Mouse (Mus musculus) layer of hippocampus, adult 2 months (tissue): Measurements from ENCODE around the gene Prrc2c. TPM values are rescaled to one million over a fixed set of nuclear protein-coding genes. Genes with fewer than 3 reads are reported as not detected.

Experiments
- DNase-seq, 2 experiments: peaks; one replicate each; pipeline ENCODE4 v3.0.0; 2022; ENCODE audit warnings: low spot score in 2 of 2
- H3K27ac ChIP-seq: fragments of 200-600 bp; 2 replicates; pipeline ENCODE4 v1.8.1; 2022
- H3K4me3 ChIP-seq: fragments of 200-600 bp; 2 replicates; pipeline ENCODE4 v1.8.1; 2022; ENCODE audit warnings: mild to moderate bottlenecking
- CTCF ChIP-seq: fragments of 200-600 bp; conservative IDR thresholded peaks from 2 replicates; pipeline ENCODE4 v1.8.1; 2022; ENCODE audit warnings: antibody characterized with exemption, mild to moderate bottlenecking, moderate library complexity
- total RNA-seq, 2 experiments: library from RNA; stranded (reverse); gene quantifications; 2 replicates each; pipeline ENCODE4 v1.2.3; 2021

The Prrc2c gene
- total RNA-seq, 2 experiments from 2014 or later, result 177 to 199 TPM

GRCm38 (mm10) chr1:162735084-162735483 is 5.3 kb downstream of the Prrc2c start:
- TF ChIP-seq CTCF, result no peak
- DNase-seq, result no peak
- Histone ChIP-seq H3K27ac (no peak overlapping the region), H3K4me3 (no peak overlapping the region)

GRCm38 (mm10) chr1:162734283-162734682 is 6.1 kb downstream of the Prrc2c start:
- no peak overlapping the region for H3K27ac ChIP-seq
- no peak for DNase-seq
- H3K4me3 ChIP-seq, result no peak overlapping the region
- no peak for TF ChIP-seq CTCF

DNA sequence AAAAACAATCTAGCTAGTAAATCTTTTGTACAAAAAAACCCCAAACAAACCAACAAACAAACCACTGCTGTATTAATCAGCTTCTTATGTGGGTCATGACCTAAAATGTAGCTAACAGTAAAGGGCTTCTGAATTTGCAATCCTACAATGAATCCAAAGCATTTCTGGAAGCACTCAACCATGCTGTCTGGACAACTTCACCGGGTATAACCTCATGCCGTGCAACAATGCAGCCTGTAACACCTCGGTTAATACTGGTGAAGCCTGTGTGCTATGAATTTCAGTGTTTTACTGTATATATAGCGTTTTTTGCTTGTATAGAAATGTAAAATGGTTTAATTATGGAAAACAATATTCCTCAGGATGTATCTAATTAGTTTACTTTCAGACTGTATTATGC is 8.3 kb downstream of the Prrc2c start:
- no peak for DNase-seq
- TF ChIP-seq CTCF, result no peak

GRCm38 (mm10) chr1:162729436-162729835 is 10.9 kb downstream of the Prrc2c start:
- Histone ChIP-seq H3K4me3 (no peak overlapping the region), H3K27ac (no peak overlapping the region)
- no peak for TF ChIP-seq CTCF
- no peak for DNase-seq

More for the DNA sequence above, 8.3 kb downstream of the Prrc2c start:
- no peak overlapping the region for H3K27ac ChIP-seq
- H3K4me3 ChIP-seq, result no peak overlapping the region

DNA sequence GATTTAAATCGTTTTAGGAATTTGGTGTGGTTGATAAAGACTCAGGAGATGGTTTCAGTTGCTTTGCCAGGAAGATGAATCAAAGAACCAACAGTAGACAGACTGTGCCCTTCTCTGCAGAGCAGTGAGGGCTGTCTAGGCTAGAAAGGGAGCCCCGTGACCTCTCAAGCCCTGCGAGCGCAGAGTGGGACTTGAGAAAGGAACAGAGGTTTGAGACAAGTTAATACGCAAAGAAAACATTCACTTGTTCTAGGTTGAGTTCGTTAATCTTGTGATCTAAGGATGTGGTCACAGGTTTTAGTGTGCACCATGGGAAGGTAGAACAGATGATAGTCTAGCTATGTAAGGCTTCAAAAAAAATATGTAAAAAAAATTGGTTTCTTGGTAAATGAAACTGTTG is 12.4 kb downstream of the Prrc2c start:
- TF ChIP-seq CTCF, result no peak
- Histone ChIP-seq H3K27ac (no peak overlapping the region), H3K4me3 (no peak overlapping the region)
- no peak for DNase-seq

DNA sequence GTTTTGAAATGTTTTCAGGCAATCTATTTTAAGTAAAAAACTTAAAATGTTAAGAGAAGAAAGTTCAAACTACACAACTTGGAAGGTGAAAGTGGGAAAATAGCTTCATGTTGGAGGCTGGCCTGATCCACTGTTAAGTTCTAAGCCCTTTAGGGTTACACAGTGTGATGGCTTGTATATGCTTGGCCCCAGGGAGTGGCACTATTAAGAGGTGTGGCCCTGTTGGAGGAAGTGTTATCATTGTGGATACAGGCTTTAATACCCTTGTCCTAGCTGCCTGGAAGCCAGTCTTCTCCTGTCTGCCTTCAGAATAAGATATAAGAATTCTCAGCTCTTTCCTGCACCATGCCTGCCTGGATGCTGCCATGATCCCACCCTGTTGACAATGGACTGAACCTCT is 16.7 kb downstream of the Prrc2c start:
- TF ChIP-seq CTCF, result no peak
- no peak overlapping the region for H3K4me3 ChIP-seq
- no peak overlapping the region for H3K27ac ChIP-seq
- no peak for DNase-seq

- DNase-seq, result no peak
- no peak for TF ChIP-seq CTCF
- Histone ChIP-seq H3K27ac (no peak overlapping the region), H3K4me3 (no peak overlapping the region)
These were observed 19.7 kb downstream of the Prrc2c start for GRCm38 (mm10) chr1:162720645-162721044.

- no peak for TF ChIP-seq CTCF
- DNase-seq, result no peak
- Histone ChIP-seq H3K4me3 (no peak overlapping the region), H3K27ac (no peak overlapping the region)
These were observed 39.8 kb downstream of the Prrc2c start for GRCm38 (mm10) chr1:162700389-162701066.

DNA sequence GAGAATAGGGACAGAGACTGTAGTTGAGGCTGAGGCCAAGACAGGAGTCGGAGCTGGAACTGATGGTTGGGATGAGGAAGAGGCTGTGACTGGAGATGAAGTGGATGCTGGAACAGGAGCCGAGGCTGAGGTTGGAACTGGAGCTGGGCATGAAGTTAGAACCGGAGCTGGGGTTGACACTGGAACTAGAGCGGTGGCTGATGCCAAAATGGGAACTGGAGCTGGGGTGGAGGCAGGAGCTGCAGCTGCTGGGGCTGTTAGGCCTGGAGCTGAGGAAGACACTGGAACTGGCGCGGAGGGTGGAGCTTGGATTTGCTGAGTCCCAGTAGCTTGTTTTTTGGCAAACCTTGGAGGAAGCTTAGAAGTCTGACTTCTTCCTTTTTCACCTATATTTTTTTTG is 42.5 kb downstream of the Prrc2c start:
- no peak for DNase-seq
- Histone ChIP-seq H3K4me3 (no peak overlapping the region), H3K27ac (no peak overlapping the region)
- no peak for TF ChIP-seq CTCF

DNA sequence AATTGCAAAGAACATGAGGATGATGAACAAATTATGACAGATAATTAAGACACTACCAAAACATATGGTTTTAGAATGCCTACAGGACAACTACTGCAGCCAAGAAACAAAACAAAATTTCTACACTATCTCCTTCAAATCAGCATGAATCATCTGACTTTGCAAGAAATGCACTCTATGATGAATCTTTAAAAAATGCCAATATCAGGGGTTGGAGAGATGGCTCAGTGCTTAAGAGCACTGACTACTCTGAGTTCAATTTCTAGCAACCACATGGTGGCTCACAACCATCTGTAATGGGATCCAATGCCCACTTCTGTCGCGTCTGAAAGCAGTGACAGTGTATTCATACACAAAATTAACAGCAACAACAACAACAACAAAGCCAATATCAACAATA is 46.6 kb downstream of the Prrc2c start:
- DNase-seq, result no peak
- 0 out of 2 replicates have a peak, but pooled peaks have one; percentile 8 for TF ChIP-seq CTCF
- H3K27ac ChIP-seq, result no peak overlapping the region
- H3K4me3 ChIP-seq, result no peak overlapping the region

- no peak for DNase-seq
- no peak for TF ChIP-seq CTCF
- H3K4me3 ChIP-seq, result no peak overlapping the region
- H3K27ac ChIP-seq, result no peak overlapping the region
These were observed 74.7 kb downstream of the Prrc2c start for GRCm38 (mm10) chr1:162665486-162666174.

- peak; percentile 81 for TF ChIP-seq CTCF
- peak; percentile 65 to 74 for DNase-seq
- Histone ChIP-seq H3K4me3 (no peak overlapping the region), H3K27ac (no peak overlapping the region)
These were observed 75.4 kb downstream of the Prrc2c start for GRCm38 (mm10) chr1:162664826-162665475.

- TF ChIP-seq CTCF, result no peak
- no peak for DNase-seq
- Histone ChIP-seq H3K27ac (no peak overlapping the region), H3K4me3 (no peak overlapping the region)
These were observed 80.0 kb downstream of the Prrc2c start for GRCm38 (mm10) chr1:162660276-162660860.
